Mouse (Mus musculus) megakaryocyte, embryonic 14.5 days (primary cell): ENCODE data around the gene Slc43a2. TPM values are rescaled to one million over a fixed set of nuclear protein-coding genes. Genes with fewer than 3 reads are reported as not detected.

Experiments
- H3K27me3 ChIP-seq: replicated peaks from 2 replicates; pipeline ENCODE3; 2012; ENCODE audit warnings: inconsistent platforms
- H3K36me3 ChIP-seq: replicated peaks from 2 replicates; pipeline ENCODE3; 2012; ENCODE audit warnings: low read length, inconsistent platforms, mixed read lengths
- H3K4me1 ChIP-seq: 2 replicates; pipeline ENCODE4 v1.6.1; 2012; ENCODE audit warnings: inconsistent platforms
- H3K4me3 ChIP-seq: replicated peaks from 2 replicates; pipeline ENCODE3; 2012; ENCODE audit warnings: moderate library complexity, mild to moderate bottlenecking, inconsistent platforms
- H3K9me3 ChIP-seq: 2 replicates; pipeline ENCODE4 v1.6.1; 2012; ENCODE audit warnings: inconsistent platforms
- FLI1 ChIP-seq: IDR thresholded peaks from 2 replicates; pipeline ENCODE4 v1.6.1; 2012; ENCODE audit warnings: low read length, inconsistent platforms, mixed read lengths
- GATA1 ChIP-seq: IDR thresholded peaks from 3 replicates; pipeline ENCODE4 v1.6.1; 2012; ENCODE audit warnings: mixed read lengths, low read length, inconsistent platforms, borderline replicate concordance
- polyA plus RNA-seq: library from polyadenylated mRNA; stranded (reverse); fragments of >175 nt; gene quantifications from 2 replicates; pipeline ENCODE4 v1.2.3, GENCODE M21; 2012; ENCODE audit warnings: low replicate concordance; ENCODE audit not compliant: insufficient read depth

The Slc43a2 gene
- polyA plus RNA-seq, 1 experiment = 35.4 TPM

DNA sequence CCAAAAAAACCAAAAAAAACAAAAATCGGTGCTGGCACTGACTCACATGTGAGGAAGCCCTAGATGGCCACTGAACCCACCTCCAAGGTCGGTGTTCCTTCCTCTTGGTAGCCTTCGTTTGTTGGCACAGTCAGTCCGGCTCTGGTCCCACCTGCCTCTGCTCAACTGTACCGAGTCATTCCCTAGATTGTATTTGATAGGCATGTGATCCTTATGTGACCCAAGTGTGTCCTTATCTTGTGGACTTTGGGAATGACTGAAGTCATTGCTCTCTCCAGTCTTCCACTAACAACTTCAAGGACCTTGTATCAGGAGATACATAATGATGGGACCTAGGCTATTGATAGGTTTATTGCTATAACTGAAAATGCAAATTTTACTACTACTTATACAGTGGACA lies 73.3 kb downstream of the Slc43a2 start:
- TF ChIP-seq GATA1 (no peak), FLI1 (no peak)
- Histone ChIP-seq H3K4me1 (peaks cover 34% of the 10 kb centered on the region), H3K9me3 (no peaks in the 10 kb centered on the region), H3K36me3 (peaks cover 98% of the 10 kb centered on the region), H3K27me3 (no peaks in the 10 kb centered on the region), H3K4me3 (no peak overlapping the region)

DNA sequence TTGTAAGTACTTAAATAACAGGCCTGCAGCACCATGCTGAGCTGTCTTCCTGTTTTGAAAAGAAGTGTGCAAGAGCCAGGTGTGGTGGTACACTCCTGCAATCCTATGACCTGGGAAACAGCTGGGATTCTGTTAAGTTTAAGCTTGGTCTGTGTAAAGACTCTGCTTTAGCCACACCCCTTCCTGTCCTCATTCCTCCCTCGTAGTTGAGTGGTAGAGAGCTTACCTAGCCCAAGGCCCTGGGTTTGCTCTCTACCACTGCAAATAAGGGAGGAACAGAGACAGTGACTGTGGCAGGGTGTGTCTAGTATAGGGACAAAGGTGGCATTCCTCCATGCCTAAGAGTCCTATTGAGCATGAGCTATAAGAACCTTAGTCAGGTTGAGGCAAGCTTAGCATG lies 73.8 kb downstream of the Slc43a2 start:
- TF ChIP-seq FLI1 = no peak
- TF ChIP-seq GATA1 = no peak
- Histone ChIP-seq H3K9me3 (no peaks in the 10 kb centered on the region), H3K4me1 (peaks cover 39% of the 10 kb centered on the region), H3K27me3 (no peaks in the 10 kb centered on the region), H3K4me3 (no peak overlapping the region), H3K36me3 (peaks cover 98% of the 10 kb centered on the region)

DNA sequence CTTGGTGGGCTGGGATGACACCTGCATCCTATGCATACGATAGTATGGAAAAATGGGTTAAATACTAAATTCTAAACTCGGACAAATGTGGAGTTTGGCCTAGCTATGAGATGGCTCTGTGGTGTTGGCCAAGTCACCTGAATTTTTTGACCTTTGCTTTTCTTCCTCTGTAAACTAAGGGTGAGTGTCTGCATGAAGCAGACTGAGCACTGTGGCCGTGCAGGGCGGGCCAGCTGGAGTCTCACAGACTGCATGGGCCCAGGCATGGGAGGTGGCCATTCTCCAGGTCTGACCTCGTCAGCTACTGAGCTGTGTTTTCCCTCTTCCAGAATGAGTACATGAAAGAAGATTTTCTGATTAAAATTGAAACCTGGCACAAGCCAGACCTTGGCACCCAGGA lies 77.3 kb downstream of the Slc43a2 start:
- H3K4me3 ChIP-seq = no peak overlapping the region
- H3K36me3 ChIP-seq = peaks cover 96% of the 10 kb centered on the region
- H3K27me3 ChIP-seq = no peaks in the 10 kb centered on the region
- peaks cover 27% of the 10 kb centered on the region for H3K4me1 ChIP-seq
- H3K9me3 ChIP-seq = no peaks in the 10 kb centered on the region
- TF ChIP-seq FLI1 = no peak
- TF ChIP-seq GATA1 = no peak

DNA sequence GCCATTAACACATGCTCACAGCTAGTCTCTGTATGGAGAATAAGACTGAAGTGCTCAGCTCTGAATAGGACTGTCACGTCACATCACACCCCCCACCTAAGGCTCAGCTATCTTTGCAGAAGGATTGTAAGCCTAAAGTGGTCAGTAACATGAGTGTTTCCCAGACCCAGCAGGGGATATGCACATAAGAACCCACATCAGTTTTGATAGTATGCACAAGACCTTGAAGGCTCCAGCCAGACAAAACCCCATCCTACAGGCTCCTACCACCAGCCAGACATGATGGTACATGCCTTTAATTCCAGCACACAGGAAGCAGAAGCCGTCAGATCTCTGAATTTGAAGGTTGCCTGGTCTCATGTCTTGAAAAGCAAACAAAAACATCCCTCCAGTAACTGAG lies 78.5 kb downstream of the Slc43a2 start:
- Histone ChIP-seq H3K36me3 (peaks cover 94% of the 10 kb centered on the region), H3K27me3 (no peaks in the 10 kb centered on the region), H3K9me3 (no peaks in the 10 kb centered on the region), H3K4me1 (peaks cover 23% of the 10 kb centered on the region), H3K4me3 (no peak overlapping the region)
- TF ChIP-seq FLI1 (no peak), GATA1 (no peak)

DNA sequence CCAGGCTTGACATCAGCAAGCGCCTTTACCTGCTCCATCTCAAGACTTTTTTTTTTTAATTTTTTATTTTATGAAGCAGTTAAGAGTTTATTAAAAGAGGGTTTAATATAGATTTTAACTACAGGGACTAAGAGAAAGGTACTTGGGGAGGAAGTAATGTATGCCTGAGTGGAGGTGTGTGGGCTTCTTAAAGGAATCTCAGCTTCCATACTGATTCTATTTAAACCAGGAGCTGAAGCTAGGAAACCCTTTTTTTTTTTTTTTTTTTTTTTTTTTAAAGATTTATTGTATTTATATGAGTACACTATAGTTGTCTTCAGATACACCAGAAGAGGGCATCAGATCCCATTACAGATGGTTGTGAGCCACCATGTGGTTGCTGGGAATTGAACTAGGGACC lies 83.3 kb downstream of the Slc43a2 start:
- no peak for TF ChIP-seq FLI1
- no peak for TF ChIP-seq GATA1
- Histone ChIP-seq H3K36me3 (peaks cover 91% of the 10 kb centered on the region), H3K4me3 (no peak overlapping the region), H3K9me3 (no peaks in the 10 kb centered on the region), H3K4me1 (peaks cover 6% of the 10 kb centered on the region; the same call in 1 of the 2 replicates), H3K27me3 (no peaks in the 10 kb centered on the region)

DNA sequence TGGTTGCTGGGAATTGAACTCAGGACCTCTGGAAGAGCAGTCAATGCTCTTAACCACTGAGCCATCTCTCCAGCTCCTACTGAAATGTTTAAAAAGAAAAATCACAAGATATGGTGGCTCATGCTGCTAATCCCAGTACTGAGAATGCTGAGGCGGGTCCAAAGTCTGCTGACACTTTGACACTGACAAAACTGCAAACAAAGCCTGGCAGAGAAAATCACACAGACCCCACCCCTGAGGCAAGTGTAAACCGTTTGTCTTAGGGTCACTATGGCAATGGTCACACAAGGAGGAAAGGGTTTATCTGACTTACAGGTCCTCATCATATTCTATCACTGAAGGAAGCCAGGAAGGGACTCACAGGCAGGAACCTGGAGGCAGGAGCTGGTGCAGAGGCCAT lies 84.1 kb downstream of the Slc43a2 start:
- Histone ChIP-seq H3K4me1 (no peaks in the 10 kb centered on the region; the same call in 1 of the 2 replicates), H3K36me3 (peaks cover 91% of the 10 kb centered on the region), H3K9me3 (no peaks in the 10 kb centered on the region), H3K27me3 (no peaks in the 10 kb centered on the region), H3K4me3 (no peak overlapping the region)
- TF ChIP-seq GATA1 (no peak), FLI1 (no peak)

DNA sequence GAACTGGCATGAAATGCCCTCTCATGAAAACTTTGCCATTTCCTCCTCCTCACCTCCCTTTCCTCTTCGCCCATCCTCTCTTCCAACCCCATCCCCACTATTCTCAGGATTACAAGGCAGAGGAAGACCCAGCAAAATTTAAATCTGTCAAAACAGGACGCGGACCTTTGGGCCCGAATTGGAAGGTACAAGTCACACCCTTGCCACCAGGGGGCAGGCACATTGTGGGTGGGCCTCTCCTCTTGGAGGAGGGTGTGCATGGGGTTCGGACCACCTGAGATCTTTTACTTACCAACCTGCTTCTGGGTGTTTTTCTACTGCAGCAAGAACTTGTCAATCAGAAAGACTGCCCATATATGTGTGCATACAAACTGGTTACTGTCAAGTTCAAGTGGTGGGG lies 87.6 kb downstream of the Slc43a2 start:
- no peak for TF ChIP-seq FLI1
- TF ChIP-seq GATA1 = no peak
- Histone ChIP-seq H3K4me1 (peaks cover 27% of the 10 kb centered on the region), H3K9me3 (no peaks in the 10 kb centered on the region), H3K36me3 (peaks cover 91% of the 10 kb centered on the region), H3K27me3 (no peaks in the 10 kb centered on the region), H3K4me3 (no peak overlapping the region)

DNA sequence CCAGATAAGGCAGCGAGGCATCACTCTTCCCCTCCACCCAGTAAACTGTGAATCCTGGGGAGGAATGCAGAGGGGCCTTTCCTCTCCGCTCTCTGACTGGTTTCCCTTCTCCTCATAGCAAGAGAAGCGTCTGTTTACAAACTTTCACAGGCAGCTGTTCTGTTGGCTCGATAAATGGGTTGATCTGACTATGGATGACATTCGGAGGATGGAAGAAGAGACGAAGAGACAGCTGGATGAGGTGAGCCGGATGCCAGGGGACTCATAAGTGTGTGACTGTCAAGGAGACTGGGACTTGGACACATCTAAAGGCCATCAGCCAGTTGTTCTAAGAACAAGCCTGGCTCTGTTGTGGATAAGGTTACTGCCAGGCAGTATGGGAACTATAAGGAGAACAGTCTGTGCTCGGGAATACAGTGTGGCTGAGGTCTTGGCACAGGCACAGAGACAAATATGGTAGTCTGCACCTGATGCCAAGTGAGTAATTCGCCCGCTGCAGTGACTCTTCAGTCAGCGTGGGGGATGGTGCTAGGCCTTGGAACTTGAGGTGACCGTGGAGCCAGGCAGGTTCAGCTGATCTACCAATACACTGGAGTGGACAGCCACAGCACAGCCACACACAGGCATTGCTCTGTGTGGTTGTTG lies 88.8 kb downstream of the Slc43a2 start:
- Histone ChIP-seq H3K36me3 (peaks cover 88% of the 10 kb centered on the region), H3K4me3 (no peak overlapping the region), H3K4me1 (peaks cover 34% of the 10 kb centered on the region), H3K9me3 (no peaks in the 10 kb centered on the region), H3K27me3 (no peaks in the 10 kb centered on the region)
- TF ChIP-seq GATA1 (no peak), FLI1 (no peak)

DNA sequence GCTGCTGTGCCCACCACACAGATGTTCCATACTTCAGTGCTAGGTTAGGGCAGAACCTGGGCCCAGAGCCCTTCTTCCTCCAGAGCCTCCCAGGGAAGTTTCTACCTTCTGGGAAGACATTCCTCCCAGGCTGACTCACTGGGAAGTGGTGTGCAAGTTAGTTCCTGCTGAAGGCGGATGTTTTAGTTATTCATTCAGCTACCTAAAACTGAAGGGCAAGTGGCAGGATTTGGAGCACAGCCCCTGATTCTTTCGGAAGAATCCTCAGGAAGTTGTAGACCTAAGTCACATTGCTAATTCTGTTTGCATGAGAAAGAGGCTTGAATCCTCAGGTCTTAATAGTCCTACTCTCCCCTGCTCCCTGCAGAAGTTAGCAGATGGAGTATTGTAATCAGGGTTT lies 89.9 kb downstream of the Slc43a2 start:
- H3K27me3 ChIP-seq = no peaks in the 10 kb centered on the region
- H3K36me3 ChIP-seq = peaks cover 90% of the 10 kb centered on the region
- TF ChIP-seq FLI1 (no peak), GATA1 (no peak)
- no peak overlapping the region for H3K4me3 ChIP-seq
- no peaks in the 10 kb centered on the region for H3K9me3 ChIP-seq
- H3K4me1 ChIP-seq = peaks cover 37% of the 10 kb centered on the region

DNA sequence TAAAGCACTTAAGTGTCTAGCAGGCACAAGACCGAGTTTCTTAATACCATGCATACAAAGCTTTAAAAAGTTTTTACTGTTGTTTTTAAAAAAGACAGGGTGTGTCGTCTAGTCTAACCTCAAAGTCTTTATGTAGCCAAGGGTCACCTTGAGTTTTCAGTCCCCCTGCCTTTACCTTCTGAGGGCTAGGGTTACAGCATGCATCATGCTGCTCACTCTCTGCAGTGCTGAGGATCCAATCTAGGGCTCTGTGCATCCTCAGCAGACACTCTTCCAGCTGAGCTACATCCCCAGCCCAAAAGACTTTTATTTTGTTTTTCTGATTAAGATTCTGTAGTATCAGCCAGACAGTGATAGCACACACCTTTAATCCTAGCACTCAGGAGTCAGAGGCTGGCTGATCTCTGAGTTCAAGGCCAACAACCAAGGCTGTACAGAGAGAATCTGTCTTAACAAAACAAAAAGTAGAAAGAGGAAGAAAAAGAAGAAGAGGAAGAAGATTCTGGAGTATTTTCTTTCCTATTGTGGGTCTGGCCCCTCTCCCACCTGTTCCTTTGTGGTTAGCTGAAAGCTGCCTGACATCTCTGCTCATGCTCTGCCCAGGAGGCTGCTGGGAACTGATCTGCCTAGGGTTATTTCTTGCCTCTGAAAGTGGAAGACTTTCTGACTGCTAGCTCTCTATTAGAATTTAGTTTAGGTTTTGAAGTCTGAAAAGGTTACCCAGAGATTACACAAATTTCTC lies 91.3 kb downstream of the Slc43a2 start:
- Histone ChIP-seq H3K27me3 (no peaks in the 10 kb centered on the region), H3K4me1 (peaks cover 37% of the 10 kb centered on the region), H3K4me3 (no peak overlapping the region), H3K9me3 (no peaks in the 10 kb centered on the region), H3K36me3 (peaks cover 91% of the 10 kb centered on the region)
- TF ChIP-seq GATA1 (no peak), FLI1 (no peak)
